In genomic region chr15:6402433-6402832, GRCm38 (mm10) we compare ENCODE assay signal across 23 mouse cellular contexts. TPM values are rescaled to one million over a fixed set of nuclear protein-coding genes. Genes with fewer than 3 reads are reported as not detected.
DNase-seq lines count a peak whose midpoint lies in the region; ATAC-seq and TF ChIP-seq lines count a peak whose summit lies in the region.
"Had no signal": no experiment of that assay in that cellular context is flagged by ENCODE, and none has a peak within 500 bp of the region (broad histone marks: within the 10 kb centered on the region; RNA-seq: fewer than 3 reads in every experiment).

No protein-coding gene starts in this region.

- H3K9me3 ChIP-seq in lung, embryonic 14.5 days (ENCODE audit: low read depth, low read length), result no peaks in the 10 kb centered on the region
- no peaks in the 10 kb centered on the region for H3K9me3 ChIP-seq in lung, embryonic 16.5 days (ENCODE audit: control insufficient read depth, low read length)
- no peaks in the 10 kb centered on the region for H3K9me3 ChIP-seq in lung, postnatal 0 days (ENCODE audit: low read length)
- no peaks in the 10 kb centered on the region for H3K9me3 ChIP-seq in neural tube, embryonic 15.5 days (replicated peaks)
- H3K9me3 ChIP-seq: G1E had no signal

- no peak for TF ChIP-seq CTCF in lung, embryonic 14.5 days (IDR thresholded peaks at IDR 0.05; ENCODE audit: low read depth)
- TF ChIP-seq CTCF in lung, postnatal 0 days (IDR thresholded peaks at IDR 0.05), result no peak

- ATAC-seq in lung, embryonic 14.5 days (ENCODE audit: insufficient read depth), result peak; percentile 56; the same call in 1 of the 2 replicates
- ATAC-seq in lung, embryonic 16.5 days (ENCODE audit: low read depth), result peak; percentile 67; the same call in 1 of the 2 replicates
- ATAC-seq in lung, postnatal 0 days, result no peak
- 0 out of 2 replicates have a peak, but pooled peaks have one; percentile 28 for ATAC-seq in neural tube, embryonic 15.5 days (ENCODE audit: low FRiP score)
- ATAC-seq: activated CD4-positive, CD25-positive, alpha-beta regulatory T cell, adult 4 months; CD4-positive, CD25-positive, alpha-beta regulatory T cell, adult 4 months; Patski had no signal

- no peaks in the 10 kb centered on the region for H3K27me3 ChIP-seq in lung, embryonic 14.5 days (ENCODE audit: insufficient read depth, low read length)
- H3K27me3 ChIP-seq in lung, embryonic 16.5 days (ENCODE audit: control insufficient read depth, insufficient read depth, low read depth, low read length), result no peaks in the 10 kb centered on the region
- H3K27me3 ChIP-seq in lung, postnatal 0 days (replicated peaks; ENCODE audit: insufficient read depth, low read length), result no peaks in the 10 kb centered on the region
- no peaks in the 10 kb centered on the region for H3K27me3 ChIP-seq in neural tube, embryonic 15.5 days (replicated peaks)
- H3K27me3 ChIP-seq: CH12.LX, Patski had no signal

- no peak overlapping the region for H3K4me2 ChIP-seq in lung, embryonic 14.5 days
- no peak overlapping the region for H3K4me2 ChIP-seq in lung, embryonic 16.5 days (ENCODE audit: low read depth, low read length)
- H3K4me2 ChIP-seq in lung, postnatal 0 days (replicated peaks; ENCODE audit: low read depth, low read length), result no peak overlapping the region
- no peak overlapping the region for H3K4me2 ChIP-seq in neural tube, embryonic 15.5 days

- no peak overlapping the region for H3K27ac ChIP-seq in lung, embryonic 14.5 days (ENCODE audit: low read depth)
- H3K27ac ChIP-seq in lung, embryonic 16.5 days (ENCODE audit: low read length), result no peak overlapping the region
- H3K27ac ChIP-seq in lung, postnatal 0 days (ENCODE audit: low read length), result no peak overlapping the region
- no peak overlapping the region for H3K27ac ChIP-seq in neural tube, embryonic 15.5 days (replicated peaks)

- H3K4me1 ChIP-seq in lung, embryonic 14.5 days (ENCODE audit: insufficient read depth), result no peaks in the 10 kb centered on the region
- H3K4me1 ChIP-seq in lung, embryonic 16.5 days (replicated peaks; ENCODE audit: control insufficient read depth, insufficient read depth, low read length), result no peaks in the 10 kb centered on the region; the same call in 1 of the 2 replicates
- H3K4me1 ChIP-seq in lung, postnatal 0 days (ENCODE audit: insufficient read depth, low read depth, low read length), result no peaks in the 10 kb centered on the region; the same call in 1 of the 2 replicates
- H3K4me1 ChIP-seq in neural tube, embryonic 15.5 days, result no peaks in the 10 kb centered on the region

- H3K36me3 ChIP-seq in lung, embryonic 14.5 days (ENCODE audit: insufficient read depth), result peaks cover 4% of the 10 kb centered on the region; the same call in 1 of the 2 replicates
- H3K36me3 ChIP-seq in lung, embryonic 16.5 days (ENCODE audit: control insufficient read depth, insufficient read depth, low read length), result no peaks in the 10 kb centered on the region
- H3K36me3 ChIP-seq in lung, postnatal 0 days (ENCODE audit: insufficient read depth, low read length), result no peaks in the 10 kb centered on the region
- H3K36me3 ChIP-seq in neural tube, embryonic 15.5 days, result no peaks in the 10 kb centered on the region
- H3K36me3 ChIP-seq: G1E had no signal

- no peak overlapping the region for H3K4me3 ChIP-seq in lung, embryonic 14.5 days (ENCODE audit: low read depth, low read length)
- no peak overlapping the region for H3K4me3 ChIP-seq in lung, embryonic 16.5 days (ENCODE audit: low read length)
- no peak overlapping the region for H3K4me3 ChIP-seq in lung, postnatal 0 days (ENCODE audit: low read depth, low read length)
- no peak overlapping the region for H3K4me3 ChIP-seq in neural tube, embryonic 15.5 days (replicated peaks)

- no peak overlapping the region for H3K9ac ChIP-seq in lung, embryonic 14.5 days
- no peak overlapping the region for H3K9ac ChIP-seq in lung, embryonic 16.5 days (ENCODE audit: low read length)
- no peak overlapping the region for H3K9ac ChIP-seq in lung, postnatal 0 days (replicated peaks; ENCODE audit: low read depth)
- H3K9ac ChIP-seq in neural tube, embryonic 15.5 days (replicated peaks), result no peak overlapping the region

- 34% methylated on average over 2 of the region's 2 CpGs for WGBS in lung, embryonic 14.5 days
- 48% methylated on average over 2 of the region's 2 CpGs for WGBS in lung, embryonic 16.5 days
- WGBS in lung, postnatal 0 days, result 62% methylated on average over 2 of the region's 2 CpGs
- 69% methylated on average over 2 of the region's 2 CpGs for WGBS in neural tube, embryonic 15.5 days

- no peak for TF ChIP-seq EP300 in lung, postnatal 0 days (IDR thresholded peaks at IDR 0.05)

- peak; percentile 62 for DNase-seq in lung, embryonic 14.5 days
- DNase-seq in lung, postnatal 4 days, result no peak
- no peak for DNase-seq in lung, postnatal 0 days (ENCODE audit: low spot score)
- DNase-seq in neural tube, embryonic 10.5 days (ENCODE audit: extremely low spot score, low spot score), result no peak
- DNase-seq: adrenal gland, adult 2 months; adrenal gland, adult 8-10 months; adrenal gland, postnatal 10 days; adrenal gland, postnatal 14 days; adrenal gland, postnatal 25 days; adrenal gland, postnatal 36 days; B cell, adult 2 months; cerebellum, adult 11 months; cerebellum, adult 11-12 months; cerebellum, adult 18-20 months had no signal

RNA-seq across cellular contexts. Expression of gene C9, which starts 42.7 kb away (rescaled TPM):
- not detected in 2 replicates for polyA plus RNA-seq in lung, embryonic 14.5 days (2014; fragmentation: Nextera tagmentation; extraction: Ambion mirVana)
- 0.20 TPM in 1 of 2 replicates, not detected in the other for polyA plus RNA-seq in lung, embryonic 16.5 days (2015; fragmentation: Nextera tagmentation; extraction: Ambion mirVana)
- not detected in 2 replicates for polyA plus RNA-seq in lung, postnatal 0 days (2015; fragmentation: Nextera tagmentation; extraction: Ambion mirVana)
- 1.5 TPM in 1 of 2 replicates, not detected in the other for polyA plus RNA-seq in neural tube, embryonic 15.5 days (2015; fragmentation: Nextera tagmentation; extraction: Ambion mirVana)
- polyA plus RNA-seq: activated CD4-positive, CD25-positive, alpha-beta regulatory T cell, adult 4 months; adrenal gland, adult 2 months; brain, embryonic 14.5 days; C2C12; CD4-positive, CD25-positive, alpha-beta regulatory T cell, adult 4 months; G1E; Patski had no signal
